Mouse (Mus musculus) cerebellum, postnatal 25 days (tissue): ENCODE results near the gene Olfr1441.

ENCODE experiments used
- DNase-seq, 2 experiments: peaks; one replicate each; pipeline ENCODE4 v3.0.0; 2021; ENCODE audit warnings: mixed read lengths in 2 of 2

Gene Olfr1441

GRCm38 (mm10) chr19:12417361-12417760, at the start of gene Olfr1441:
Gene Olfr1441 (plus strand): TSS chr19:12417433.
- no peak for DNase-seq

GRCm38 (mm10) chr19:12373004-12373403, 44.2 kb upstream of the Olfr1441 start:
- no peak for DNase-seq

GRCm38 (mm10) chr19:12374465-12375025, 42.7 kb upstream of the Olfr1441 start:
- peak in 1 of 2 experiments; percentile 5 for DNase-seq

GRCm38 (mm10) chr19:12386979-12387378, 30.3 kb upstream of the Olfr1441 start, which contains the start of gene Olfr1440:
Gene Olfr1440 (plus strand): TSS chr19:12387279.
- DNase-seq, result no peak

GRCm38 (mm10) chr19:12413737-12414136, 3.5 kb upstream of the Olfr1441 start:
- no peak for DNase-seq

- DNase-seq, result no peak
Measured at GRCm38 (mm10) chr19:12418312-12418711, 1.1 kb downstream of the Olfr1441 start.

GRCm38 (mm10) chr19:12420555-12420954, 3.3 kb downstream of the Olfr1441 start:
- DNase-seq, result no peak

- DNase-seq, result no peak
Measured at GRCm38 (mm10) chr19:12421680-12422079, 4.4 kb downstream of the Olfr1441 start.

GRCm38 (mm10) chr19:12427101-12427500, 9.9 kb downstream of the Olfr1441 start:
- no peak for DNase-seq

GRCm38 (mm10) chr19:12427605-12428004, 10.4 kb downstream of the Olfr1441 start, which contains the start of gene Pfpl:
Gene Pfpl (plus strand): TSS chr19:12427905.
- DNase-seq, result no peak

- peak; percentile 8 to 28 for DNase-seq
Measured at GRCm38 (mm10) chr19:12433033-12433432, 15.8 kb downstream of the Olfr1441 start.

GRCm38 (mm10) chr19:12435011-12435416, 17.8 kb downstream of the Olfr1441 start:
- no peak for DNase-seq

GRCm38 (mm10) chr19:12435750-12436524, 18.7 kb downstream of the Olfr1441 start:
- DNase-seq, result no peak

- DNase-seq, result no peak
Measured at GRCm38 (mm10) chr19:12439581-12439980, 22.3 kb downstream of the Olfr1441 start.

GRCm38 (mm10) chr19:12440103-12440725, 23.0 kb downstream of the Olfr1441 start:
- no peak for DNase-seq

GRCm38 (mm10) chr19:12442560-12442959, 25.3 kb downstream of the Olfr1441 start:
- no peak for DNase-seq

- DNase-seq, result no peak
Measured at GRCm38 (mm10) chr19:12445014-12445413, 27.8 kb downstream of the Olfr1441 start.

GRCm38 (mm10) chr19:12457401-12458066, 40.3 kb downstream of the Olfr1441 start:
- peak in 1 of 2 experiments; percentile 19 for DNase-seq

- DNase-seq, result no peak
Measured at GRCm38 (mm10) chr19:12459516-12459915, 42.3 kb downstream of the Olfr1441 start.

GRCm38 (mm10) chr19:12460282-12461249, 43.3 kb downstream of the Olfr1441 start, which contains the start of gene Mpeg1:
Gene Mpeg1 (plus strand): TSS chr19:12460779.
- DNase-seq, result no peak

GRCm38 (mm10) chr19:12462851-12463721, 45.9 kb downstream of the Olfr1441 start:
- DNase-seq, result no peak
